In the genomic region with DNA sequence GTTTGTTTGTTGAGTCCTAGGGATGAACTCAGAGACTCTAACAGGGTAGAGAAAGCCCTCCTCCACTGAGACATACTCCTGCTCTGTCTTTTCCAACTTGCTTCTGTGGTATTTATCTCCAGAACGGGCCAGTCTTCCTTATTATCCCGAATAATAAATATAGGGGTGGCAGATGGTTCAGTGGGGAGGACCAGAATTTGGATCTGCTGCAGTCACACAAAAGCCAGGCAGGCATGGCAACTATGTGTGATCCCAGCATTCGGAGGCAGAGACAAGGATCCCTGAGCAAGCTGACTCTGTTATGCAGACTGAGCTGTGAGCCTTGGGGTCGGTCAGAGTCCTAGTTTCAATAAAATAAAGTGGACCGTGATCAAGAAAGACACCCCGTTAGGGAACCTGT, we compare ENCODE assay signal across 19 mouse cellular contexts. TPM values are rescaled to one million over a fixed set of nuclear protein-coding genes. Genes with fewer than 3 reads are reported as not detected.
"Had no signal": no experiment of that assay in that cellular context is flagged by ENCODE, and none has a peak within 500 bp of the region (broad histone marks: within the 10 kb centered on the region; RNA-seq: fewer than 3 reads in every experiment).

No protein-coding gene starts in this region.

- H3K9me3 ChIP-seq: liver, embryonic 13.5 days; midbrain, embryonic 15.5 days; neural tube, embryonic 15.5 days; stomach, embryonic 15.5 days had no signal

- H3K4me1 ChIP-seq: liver, embryonic 13.5 days; midbrain, embryonic 12.5 days; midbrain, embryonic 15.5 days; neural tube, embryonic 12.5 days; neural tube, embryonic 15.5 days; stomach, embryonic 15.5 days had no signal

- DNase-seq: kidney, adult 18-20 months; kidney, adult 9 months; kidney, postnatal 14 days; kidney, postnatal 4 days; liver, embryonic 13.5 days; lung, embryonic 14.5 days; right cerebral cortex, adult 18-20 months; right cerebral cortex, postnatal 14 days; right cerebral cortex, postnatal 4 days; thymus, postnatal 25 days had no signal

- ATAC-seq: lung, postnatal 0 days; midbrain, embryonic 15.5 days had no signal

- H3K36me3 ChIP-seq: liver, embryonic 13.5 days; midbrain, embryonic 12.5 days; midbrain, embryonic 15.5 days; neural tube, embryonic 12.5 days; neural tube, embryonic 15.5 days; stomach, embryonic 15.5 days had no signal

- H3K4me2 ChIP-seq: liver, embryonic 13.5 days; lung, embryonic 14.5 days; midbrain, embryonic 12.5 days; midbrain, embryonic 15.5 days; neural tube, embryonic 12.5 days; neural tube, embryonic 15.5 days; stomach, embryonic 15.5 days had no signal

- H3K9ac ChIP-seq: liver, embryonic 13.5 days; lung, embryonic 14.5 days; midbrain, embryonic 12.5 days; midbrain, embryonic 15.5 days; neural tube, embryonic 12.5 days; neural tube, embryonic 15.5 days; stomach, embryonic 15.5 days had no signal

- H3K4me3 ChIP-seq: left cerebral cortex, adult 2 months; liver, embryonic 13.5 days; midbrain, embryonic 12.5 days; midbrain, embryonic 15.5 days; neural tube, embryonic 12.5 days; neural tube, embryonic 15.5 days; stomach, embryonic 15.5 days had no signal

- H3K27ac ChIP-seq: left cerebral cortex, adult 2 months; liver, embryonic 13.5 days; macrophage; midbrain, embryonic 12.5 days; midbrain, embryonic 15.5 days; neural tube, embryonic 12.5 days; neural tube, embryonic 15.5 days; stomach, embryonic 15.5 days had no signal

- H3K27me3 ChIP-seq: liver, embryonic 13.5 days; midbrain, embryonic 12.5 days; midbrain, embryonic 15.5 days; neural tube, embryonic 12.5 days; neural tube, embryonic 15.5 days; stomach, embryonic 15.5 days had no signal

RNA-seq across cellular contexts. Expression of gene C1qtnf2, which starts 27.2 kb away (rescaled TPM):
- total RNA-seq: megakaryocyte, adult 5-6 weeks had no signal
- polyA plus RNA-seq: macrophage had no signal

RNA-seq across cellular contexts. Expression of gene Ccnjl, which starts 27.3 kb away (rescaled TPM):
- total RNA-seq: megakaryocyte, adult 5-6 weeks had no signal
